Mouse (Mus musculus): ENCODE measurements around the gene Ktn1.

Ktn1 gene

GRCm38 (mm10) chr14:47754253-47754897 is 106.1 kb downstream of the Ktn1 start:
- no peak for DNase-seq (ENCODE audit: low read depth)

GRCm38 (mm10) chr14:47756411-47757065 is 108.3 kb downstream of the Ktn1 start:
- DNase-seq (ENCODE audit: low read depth), result no peak

- no peak for DNase-seq (ENCODE audit: low read depth)
Observed at GRCm38 (mm10) chr14:47765192-47765591, 116.9 kb downstream of the Ktn1 start.

- DNase-seq (ENCODE audit: low read depth), result no peak
Observed at GRCm38 (mm10) chr14:47765796-47766195, 117.5 kb downstream of the Ktn1 start.

- DNase-seq (ENCODE audit: low read depth), result no peak
Observed at GRCm38 (mm10) chr14:47766373-47766772, 118.1 kb downstream of the Ktn1 start.

GRCm38 (mm10) chr14:47771496-47771895 is 123.2 kb downstream of the Ktn1 start:
- no peak for DNase-seq (ENCODE audit: low read depth)

- no peak for DNase-seq (ENCODE audit: low read depth)
Observed at GRCm38 (mm10) chr14:47775543-47775942, 127.3 kb downstream of the Ktn1 start.

GRCm38 (mm10) chr14:47776260-47777035 is 128.2 kb downstream of the Ktn1 start:
- no peak for DNase-seq (ENCODE audit: low read depth)

GRCm38 (mm10) chr14:47786112-47786511 is 137.9 kb downstream of the Ktn1 start:
- no peak for DNase-seq (ENCODE audit: low read depth)

Measured in c-Kit-positive CD71-negative TER-119-negative erythroid progenitor cells, embryonic 14.5 days (primary cell).